Mouse (Mus musculus): ENCODE results near the gene Gsg1l2.
A peak's percentile ranks its signal among the peaks of the same experiment; 100 is the strongest.

Gene Gsg1l2

GRCm38 (mm10) chr11:67820221-67820620, 45.8 kb downstream of the Gsg1l2 start:
- DNase-seq = peak; percentile 4

GRCm38 (mm10) chr11:67821560-67821959, 47.2 kb downstream of the Gsg1l2 start:
- DNase-seq = no peak

GRCm38 (mm10) chr11:67828360-67829059, 54.1 kb downstream of the Gsg1l2 start:
- peak; percentile 5 for DNase-seq

- DNase-seq = no peak
Observed at GRCm38 (mm10) chr11:67829530-67829929, 55.1 kb downstream of the Gsg1l2 start.

GRCm38 (mm10) chr11:67831820-67832219, 57.4 kb downstream of the Gsg1l2 start:
- no peak for DNase-seq

GRCm38 (mm10) chr11:67835408-67836078, 61.1 kb downstream of the Gsg1l2 start:
- no peak for DNase-seq

Data from kidney, adult 11 months (tissue).